Mouse (Mus musculus) left cerebral cortex, adult 8-10 months (tissue): ENCODE results near the gene Thrap3. TPM values are rescaled to one million over a fixed set of nuclear protein-coding genes. Genes with fewer than 3 reads are reported as not detected.
"Not testable (repeated sequence)": the region's sequence is repeated elsewhere in the genome, so short reads cannot be mapped to it uniquely, and the experiment has no call there.

ENCODE experiments used
- DNase-seq, 2 experiments: peaks; one replicate each; pipeline ENCODE4 v3.0.0; 2022; ENCODE audit warnings: low spot score in 2 of 2
- total RNA-seq, 4 experiments: library from RNA; stranded (reverse); gene quantifications; 2 replicates each; pipeline ENCODE4 v1.2.4; 2022

Gene Thrap3
- total RNA-seq, 4 experiments from 2014 or later: 127 to 151 (median 148) TPM

GRCm38 (mm10) chr4:126168851-126169250 is 33.7 kb downstream of the Thrap3 start:
- DNase-seq: no peak

DNA sequence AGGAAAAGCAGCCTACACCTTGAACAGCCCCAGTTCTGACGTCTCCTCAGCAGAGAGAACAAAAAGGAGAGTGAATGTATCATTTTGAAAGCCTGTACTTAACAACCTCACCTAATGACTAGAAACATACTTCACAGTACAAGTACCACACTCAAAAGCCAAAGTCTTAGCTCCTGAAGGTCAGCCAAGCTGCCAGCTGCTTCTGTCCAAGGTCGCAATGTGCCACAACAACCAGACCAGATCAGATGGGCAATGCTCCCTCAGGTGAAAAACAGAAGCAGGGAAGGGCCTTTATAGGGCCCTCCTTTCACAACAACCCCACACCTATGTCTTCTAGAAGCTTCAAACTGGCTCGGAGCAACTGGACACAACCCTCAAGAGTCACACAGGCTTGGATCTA is 36.5 kb downstream of the Thrap3 start:
- DNase-seq: no peak

GRCm38 (mm10) chr4:126165092-126165491 is 37.5 kb downstream of the Thrap3 start:
- DNase-seq: not testable (repeated sequence)

GRCm38 (mm10) chr4:126163685-126164084 is 38.9 kb downstream of the Thrap3 start:
- DNase-seq: no peak

- DNase-seq: no peak
Observed at GRCm38 (mm10) chr4:126163067-126163659, 39.4 kb downstream of the Thrap3 start, which contains the start of gene Sh3d21. Gene Sh3d21, minus strand, starts transcription at chr4:126163491.

- DNase-seq: peak; percentile 61 to 73
Observed at GRCm38 (mm10) chr4:126162544-126163066, 40.0 kb downstream of the Thrap3 start.

GRCm38 (mm10) chr4:126161986-126162385 is 40.6 kb downstream of the Thrap3 start:
- DNase-seq: no peak

DNA sequence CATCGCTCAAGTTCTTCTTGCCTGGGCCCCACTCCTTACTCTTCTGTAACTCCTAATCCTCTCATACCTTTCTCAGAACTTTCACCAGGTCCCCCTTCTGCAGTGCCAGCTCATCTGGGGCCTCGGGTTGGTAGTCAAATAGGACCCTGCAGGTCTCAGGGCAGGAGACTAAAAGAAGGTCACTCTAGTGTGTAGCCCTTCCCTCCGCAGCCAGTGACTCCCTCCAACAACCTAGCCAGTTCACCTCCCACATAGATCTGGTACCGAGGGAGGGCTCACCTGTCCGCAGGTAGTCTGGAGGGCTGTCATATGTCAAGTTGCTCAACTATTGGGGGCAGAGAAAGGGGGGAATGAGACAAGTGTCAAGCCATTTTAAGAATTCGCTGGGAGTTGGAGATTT is 41.1 kb downstream of the Thrap3 start:
- no peak for DNase-seq

DNA sequence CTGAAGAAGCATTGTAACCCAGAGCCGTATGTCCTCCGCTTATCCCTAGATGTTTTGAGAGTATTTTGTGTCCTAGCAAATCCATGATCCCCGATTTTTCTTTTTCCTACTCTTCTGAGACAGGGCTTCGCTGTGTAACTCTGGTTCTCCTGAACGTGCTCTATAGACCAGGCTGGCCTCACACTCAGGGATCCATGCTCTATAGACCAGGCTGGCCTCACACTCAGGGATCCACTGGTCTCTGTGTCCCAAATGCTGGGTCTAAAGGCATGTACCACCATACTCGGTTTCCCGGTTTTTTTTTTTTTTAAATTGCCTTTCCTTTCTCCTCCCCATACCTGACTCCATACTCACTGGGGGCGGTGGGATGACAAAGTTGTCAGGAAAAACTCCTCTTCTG is 41.6 kb downstream of the Thrap3 start:
- no peak for DNase-seq

DNA sequence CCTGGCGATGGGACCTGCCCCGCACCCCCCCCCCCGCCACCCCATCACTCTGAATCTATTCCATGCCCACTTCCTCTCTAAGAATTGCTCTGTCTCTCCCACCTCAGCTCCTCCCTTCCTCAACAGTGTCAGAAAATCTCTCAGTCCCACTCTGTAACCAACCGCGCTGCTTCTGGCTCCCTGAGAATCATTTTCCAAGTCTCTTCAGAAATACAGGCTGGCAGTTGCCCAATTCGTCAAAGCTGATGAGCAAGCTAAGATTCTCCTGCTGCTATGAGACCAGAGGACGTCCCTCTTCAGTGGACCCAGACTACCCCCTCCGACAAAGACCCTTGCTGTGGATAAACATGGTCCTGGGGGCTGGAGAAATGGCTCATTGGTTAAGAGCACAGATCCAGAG is 43.1 kb downstream of the Thrap3 start:
- DNase-seq: no peak

GRCm38 (mm10) chr4:126157562-126157961 is 45.0 kb downstream of the Thrap3 start:
- DNase-seq: no peak

- DNase-seq: no peak
Observed at GRCm38 (mm10) chr4:126156617-126157016, 45.9 kb downstream of the Thrap3 start.

DNA sequence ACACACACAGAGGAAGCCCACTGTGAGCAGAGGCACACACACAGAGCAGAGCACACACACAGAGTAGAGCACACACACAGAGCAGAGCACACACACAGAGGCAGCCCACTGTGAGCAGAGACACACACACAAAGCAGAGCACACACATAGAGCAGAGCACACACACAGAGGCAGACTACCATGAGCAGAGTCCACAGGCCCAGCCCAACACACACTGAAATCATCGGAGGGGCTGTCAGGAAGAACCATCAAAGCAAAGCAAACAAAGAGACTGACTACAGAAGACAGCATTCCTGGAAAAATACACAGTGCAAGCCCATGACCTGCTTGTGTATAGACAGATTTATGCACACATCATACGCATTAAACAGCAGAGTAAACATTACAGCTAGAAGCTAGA is 46.7 kb downstream of the Thrap3 start:
- no peak for DNase-seq

DNA sequence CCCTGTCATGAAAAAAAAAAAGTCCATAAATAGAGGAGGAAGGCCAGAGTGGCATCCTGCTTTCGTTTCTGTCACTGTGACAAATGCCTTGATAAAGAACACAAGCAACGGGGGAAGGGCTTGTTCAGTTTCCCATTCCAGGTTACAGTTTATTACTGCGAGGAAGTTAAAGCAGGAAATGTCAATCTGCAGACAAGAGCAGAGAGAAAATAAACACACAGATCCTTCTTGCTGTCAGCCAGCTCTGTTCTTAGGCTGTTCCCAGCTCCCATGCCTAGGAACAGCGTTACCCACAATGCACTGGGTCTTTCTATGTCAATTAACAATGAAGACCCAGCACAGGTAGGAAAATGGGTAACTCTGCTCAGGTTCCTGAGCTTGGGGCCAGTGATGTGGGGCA is 47.4 kb downstream of the Thrap3 start:
- no peak for DNase-seq

DNA sequence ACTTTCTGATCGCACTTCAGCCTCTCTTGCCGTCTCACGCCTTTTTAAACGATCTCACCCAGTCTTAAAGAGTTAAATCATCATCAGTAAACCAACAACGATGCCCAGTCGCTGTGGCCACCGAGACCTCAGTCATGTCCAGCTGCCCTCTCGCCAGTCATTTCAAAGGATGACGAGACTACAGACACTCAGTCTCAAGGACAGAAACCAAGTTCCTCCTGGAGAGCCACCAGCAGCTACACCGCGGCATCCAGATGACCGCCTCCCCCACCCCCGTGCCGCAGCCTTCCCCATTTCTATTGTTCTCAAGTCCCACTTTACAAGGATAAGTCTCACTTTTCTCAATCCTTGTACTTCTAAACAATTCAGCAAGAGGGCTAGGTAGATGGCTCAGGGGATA is 49.7 kb downstream of the Thrap3 start:
- no peak for DNase-seq

DNA sequence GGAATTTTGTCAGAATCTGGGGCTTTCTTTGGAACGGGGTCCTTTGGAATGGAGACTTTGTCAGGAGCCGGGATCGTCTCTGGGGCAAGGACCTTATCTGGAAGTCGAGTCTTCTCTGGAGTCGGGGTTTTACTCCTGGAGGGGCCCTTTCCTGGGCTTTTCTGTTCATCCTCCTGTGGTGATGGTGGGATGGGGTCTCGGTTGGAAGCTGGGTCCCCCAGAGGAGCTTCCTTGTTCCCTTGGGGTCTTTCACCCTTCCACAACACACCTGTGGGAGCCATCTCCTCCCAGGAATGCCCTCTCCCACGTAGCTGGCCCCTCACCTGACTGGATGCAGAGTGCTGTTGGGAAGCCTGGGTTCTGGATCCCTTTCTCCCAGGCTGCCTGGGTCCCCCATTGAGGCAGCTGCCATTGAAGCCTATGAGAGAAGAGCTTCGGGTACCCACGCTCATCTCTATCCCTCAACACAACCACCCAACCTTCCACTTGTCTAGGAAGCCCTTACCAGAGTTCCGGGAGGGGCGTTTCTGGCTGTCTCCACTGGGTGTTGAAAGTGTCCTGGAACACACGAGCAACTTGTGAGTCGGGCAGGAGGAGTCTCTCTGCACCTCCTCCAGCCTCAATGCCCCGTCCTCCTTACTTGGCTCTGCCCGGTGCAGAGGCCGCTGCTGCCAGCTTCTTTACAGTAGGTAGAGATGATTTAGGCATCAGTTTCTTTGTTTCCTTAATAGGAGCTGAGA is 50.7 kb downstream of the Thrap3 start:
- no peak for DNase-seq

DNA sequence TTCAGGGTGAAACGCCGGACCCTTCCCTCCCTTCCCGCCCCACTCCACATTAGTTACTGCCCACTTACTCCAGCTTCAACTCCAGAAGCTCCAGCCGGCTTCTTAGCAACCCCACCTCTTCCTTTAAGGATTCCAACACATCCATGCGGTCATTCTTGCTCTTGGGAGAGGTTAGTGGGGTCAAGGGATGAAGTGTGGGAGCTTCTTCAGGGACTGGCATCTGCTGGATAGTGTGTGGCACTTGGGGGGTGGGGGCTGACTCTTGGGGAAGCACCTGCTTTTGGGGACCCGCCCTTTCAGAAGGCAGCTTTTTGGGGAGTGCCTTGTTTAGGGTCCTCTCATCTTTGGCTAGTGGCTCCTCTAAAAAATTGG is 51.6 kb downstream of the Thrap3 start:
- DNase-seq: no peak

DNA sequence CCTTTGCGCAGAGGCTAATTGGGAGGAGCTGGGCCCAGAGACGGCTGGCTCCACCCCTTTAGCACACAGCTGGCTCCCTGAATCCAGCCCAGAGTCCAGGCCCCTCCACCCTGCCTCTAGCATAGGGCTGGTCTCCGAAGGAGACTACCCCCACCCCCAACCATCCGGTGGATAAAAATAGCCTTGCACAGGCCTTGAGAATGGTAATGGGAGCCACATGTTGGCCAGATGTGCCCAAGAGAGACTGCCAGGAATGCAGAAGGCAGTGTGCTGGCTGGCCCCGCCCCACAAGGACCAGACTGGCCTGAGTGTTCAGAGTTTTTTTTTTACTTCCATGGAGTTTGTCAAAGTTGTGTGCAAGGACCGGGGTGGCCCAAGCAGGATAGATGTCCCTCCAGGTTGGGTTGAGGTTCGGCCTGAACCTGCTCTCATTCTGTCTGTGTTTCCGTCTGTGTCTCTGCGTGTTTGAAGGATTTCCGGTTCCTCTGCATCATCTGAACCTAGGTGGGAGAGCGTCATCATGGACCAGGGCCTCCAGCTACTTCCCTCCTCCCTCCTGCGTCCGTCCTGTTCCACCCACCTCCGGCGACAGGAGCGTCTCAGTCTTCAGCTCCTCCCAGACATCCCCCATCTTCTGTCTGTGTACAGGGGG is 52.1 kb downstream of the Thrap3 start:
- no peak for DNase-seq

GRCm38 (mm10) chr4:126149798-126150197 is 52.8 kb downstream of the Thrap3 start:
- no peak for DNase-seq

- DNase-seq: no peak
Observed at GRCm38 (mm10) chr4:126149041-126149676, 53.4 kb downstream of the Thrap3 start.

DNA sequence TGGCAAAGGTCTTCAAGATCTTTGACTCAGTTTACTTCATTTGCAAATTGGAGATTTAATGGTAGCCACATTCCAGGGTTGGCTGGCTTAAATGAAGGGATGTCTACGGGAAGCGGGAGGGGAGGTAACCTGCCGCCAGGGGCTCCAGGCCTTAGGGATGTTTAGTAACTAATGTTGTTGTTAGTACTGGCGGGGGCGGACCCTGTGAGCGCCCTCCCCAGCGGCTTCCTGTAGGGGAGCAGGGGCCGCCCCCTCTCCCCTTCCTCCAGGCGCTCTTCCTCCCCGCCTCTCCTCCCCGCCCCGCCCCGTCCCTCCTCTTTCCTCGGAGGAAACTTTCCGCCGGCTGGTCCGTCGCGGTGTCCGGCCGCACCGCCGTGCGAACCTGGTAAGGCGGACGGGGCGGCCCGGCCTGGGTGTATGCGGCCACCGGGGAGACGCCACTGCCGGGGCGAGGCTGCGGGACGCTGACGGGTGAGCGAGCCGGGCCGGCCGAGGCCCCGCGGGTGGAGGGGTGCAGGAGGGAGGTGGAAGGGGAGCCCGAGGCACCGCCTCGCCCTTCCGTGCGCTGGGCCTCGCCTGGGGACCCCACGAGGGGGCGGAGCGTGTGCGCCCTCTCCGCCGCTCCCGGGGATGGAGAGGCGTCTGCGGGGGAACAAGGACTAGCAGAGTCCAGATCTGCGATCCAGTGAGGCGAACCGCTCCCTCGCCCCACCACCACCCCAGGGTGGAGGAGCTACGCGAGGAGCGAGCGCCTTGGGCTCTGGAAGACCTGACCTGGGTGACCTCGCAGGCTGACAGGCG is 54.2 kb downstream of the Thrap3 start:
- no peak for DNase-seq
